Mouse (Mus musculus) spleen, postnatal 0 days (tissue): ENCODE results near the gene Itga2b. TPM values are rescaled to one million over a fixed set of nuclear protein-coding genes. Genes with fewer than 3 reads are reported as not detected.

Source experiments
- polyA plus RNA-seq: library from polyadenylated mRNA; unstranded; fragments of >200 nt; fragmentation: Nextera tagmentation; extraction: Ambion mirVana; gene quantifications from 2 replicates; pipeline ENCODE4 v1.2.1, GENCODE M21; 2015

Itga2b gene
- 26.8 and 27.0 TPM in 2 replicates for polyA plus RNA-seq

DNA sequence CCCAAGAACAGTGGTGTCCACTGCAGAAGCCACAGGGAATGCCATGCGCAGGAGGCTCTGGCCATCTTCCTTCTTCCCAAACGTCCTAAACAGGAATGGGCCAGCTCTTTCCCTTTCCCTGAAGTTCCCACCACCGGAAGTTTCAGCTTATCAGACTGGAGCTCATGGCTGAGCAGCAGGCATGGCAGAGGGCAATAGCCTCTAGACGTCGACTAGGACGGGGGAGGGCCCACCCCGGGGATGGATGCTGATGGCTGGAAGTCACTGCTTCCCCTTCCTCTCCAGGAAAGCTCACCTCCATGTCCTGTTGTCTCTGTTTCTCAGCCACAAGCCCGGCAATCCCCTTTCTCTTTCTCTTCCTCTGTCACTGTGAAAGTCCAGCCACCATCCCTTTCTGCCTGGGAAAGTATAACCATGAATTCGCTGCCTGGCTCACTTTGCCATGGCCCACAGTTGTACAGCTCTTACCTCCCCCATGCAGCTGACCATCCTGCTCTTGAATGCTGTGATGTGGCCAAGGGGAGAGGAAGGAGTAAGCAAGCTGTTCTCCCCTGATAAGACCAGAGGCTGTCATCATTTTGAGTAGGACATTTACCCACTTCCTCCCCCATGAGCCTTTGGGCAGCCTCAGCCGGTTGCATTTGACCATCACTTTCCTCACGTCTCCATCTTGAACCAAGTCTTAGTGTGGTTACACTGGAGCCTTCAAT, at the start of gene Itga2b:
TSS of gene Itga2b (minus strand) at position 475 of the 710 bp plus-strand sequence.

DNA sequence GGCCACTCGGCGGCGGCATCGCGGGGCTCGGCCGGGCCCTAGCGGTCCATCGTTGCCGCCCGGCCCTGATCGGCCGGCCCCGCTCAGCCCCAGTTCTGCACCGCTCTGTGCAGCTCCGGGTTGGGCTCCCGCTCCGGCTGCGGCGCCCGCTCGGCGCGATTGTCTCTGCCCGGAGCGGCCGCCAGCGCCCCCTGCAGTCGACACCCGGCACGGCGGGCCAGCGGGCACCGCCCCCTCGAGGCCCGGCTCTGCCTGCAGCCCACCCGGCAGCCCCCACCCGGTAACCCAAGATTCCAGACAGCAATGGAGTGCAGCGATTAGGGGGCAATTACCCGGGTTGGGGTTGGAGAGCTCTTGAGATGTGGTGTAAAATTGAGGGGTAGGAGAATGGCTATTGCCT, 22.4 kb downstream of the Itga2b start, which contains the start of gene Fam171a2:
TSS of gene Fam171a2 (minus strand) at position 186 of the 400 bp plus-strand sequence.

GRCm38 (mm10) chr11:102430121-102431017, 39.6 kb downstream of the Itga2b start, which contains the start of gene Grn:
Gene Grn (plus strand): TSS chr11:102430315.

DNA sequence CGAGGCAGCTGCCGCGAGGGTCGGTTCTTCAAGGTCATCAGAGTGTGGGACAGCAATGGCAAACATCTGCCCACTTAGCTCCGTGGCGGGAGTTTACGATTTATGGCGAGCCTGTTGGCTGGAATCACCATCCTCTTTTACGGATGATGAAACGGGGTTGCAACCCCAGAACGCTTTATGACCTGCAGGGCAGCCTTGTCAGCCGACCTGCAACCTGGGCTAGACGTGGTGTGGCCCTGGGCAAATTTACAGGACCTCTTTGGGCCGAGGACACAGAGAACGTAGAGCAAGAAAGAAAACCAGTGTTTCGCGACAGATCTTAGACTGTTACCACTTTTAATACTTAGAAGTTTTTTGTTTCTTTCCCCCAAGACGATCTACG, 62.1 kb downstream of the Itga2b start, which contains the start of gene Slc25a39:
TSS of gene Slc25a39 (minus strand) at position 113 of the 382 bp plus-strand sequence.

Other genes with a start within 250 kb of the Itga2b start
- 21.8 and 29.1 TPM in 2 replicates for gene Hdac5, start 240.0 kb downstream of the Itga2b start, polyA plus RNA-seq
- 13.6 and 14.9 TPM in 2 replicates for gene BC030867, start 221.2 kb downstream of the Itga2b start, polyA plus RNA-seq
- 0.07 and 0.11 TPM in 2 replicates for gene Asb16, start 201.4 kb downstream of the Itga2b start, polyA plus RNA-seq
- 33.5 and 36.0 TPM in 2 replicates for gene Tmub2, start 185.2 kb downstream of the Itga2b start, polyA plus RNA-seq
- 8.5 and 9.3 TPM in 2 replicates for gene Atxn7l3, start 173.5 kb downstream of the Itga2b start, polyA plus RNA-seq
- gene Ubtf, start 150.4 kb downstream of the Itga2b start, polyA plus RNA-seq = 67.7 and 68.5 TPM in 2 replicates
- 509 and 579 TPM in 2 replicates for gene Slc4a1, start 103.9 kb downstream of the Itga2b start, polyA plus RNA-seq
- gene Rundc3a, start 76.7 kb downstream of the Itga2b start, polyA plus RNA-seq = 2.0 and 2.6 TPM in 2 replicates
- 360 and 378 TPM in 2 replicates for gene Slc25a39, start 62.2 kb downstream of the Itga2b start, polyA plus RNA-seq
- gene Grn, start 39.8 kb downstream of the Itga2b start, polyA plus RNA-seq = 103 and 160 TPM in 2 replicates
- gene Fam171a2, start 22.4 kb downstream of the Itga2b start, polyA plus RNA-seq = 1.1 and 1.2 TPM in 2 replicates
- 29.2 and 33.6 TPM in 2 replicates for gene Gpatch8, start 86.3 kb upstream of the Itga2b start, polyA plus RNA-seq
- gene Gm11627, start 109.3 kb upstream of the Itga2b start, polyA plus RNA-seq = 4.1 and 6.5 TPM in 2 replicates
- 3.4 and 4.1 TPM in 2 replicates for gene Fzd2, start 134.3 kb upstream of the Itga2b start, polyA plus RNA-seq
- gene Meioc, start 193.6 kb upstream of the Itga2b start, polyA plus RNA-seq = 0.07 TPM in 1 of 2 replicates, not detected in the other
- gene Ccdc43, start 227.7 kb upstream of the Itga2b start, polyA plus RNA-seq = 14.4 and 16.5 TPM in 2 replicates